Mouse (Mus musculus) stomach, embryonic 16.5 days (tissue): ENCODE results near the gene Derl2. TPM values are rescaled to one million over a fixed set of nuclear protein-coding genes. Genes with fewer than 3 reads are reported as not detected.

Experiments used
- ATAC-seq: fragments of 200-750 bp; cut with Nextera tagmentation; 2 replicates; pipeline ENCODE4 v1.8.0; 2017; ENCODE audit warnings: moderate number of reproducible peaks, moderate TSS enrichment; ENCODE audit not compliant: insufficient read depth, low FRiP score
- H3K27ac ChIP-seq: fragments of 300-500 bp; sonication (generic); 2 replicates; pipeline ENCODE4 v1.5.1; 2014; ENCODE audit warnings: low read length
- H3K27me3 ChIP-seq: fragments of 300-500 bp; sonication (generic); 2 replicates; pipeline ENCODE4 v1.6.1; 2014; ENCODE audit warnings: low read length, control low read depth, mixed read lengths; ENCODE audit not compliant: control insufficient read depth, insufficient read depth
- H3K36me3 ChIP-seq: fragments of 300-500 bp; sonication (generic); 2 replicates; pipeline ENCODE4 v1.6.1; 2014; ENCODE audit warnings: low read length; ENCODE audit not compliant: control insufficient read depth, insufficient read depth
- H3K4me1 ChIP-seq: fragments of 300-500 bp; sonication (generic); 2 replicates; pipeline ENCODE4 v1.6.1; 2014; ENCODE audit warnings: low read length, control low read depth, mixed read lengths; ENCODE audit not compliant: control insufficient read depth, insufficient read depth
- H3K4me2 ChIP-seq: fragments of 300-500 bp; sonication (generic); 2 replicates; pipeline ENCODE4 v1.6.1; 2014; ENCODE audit warnings: low read depth, low read length, mixed read lengths
- H3K4me3 ChIP-seq: fragments of 300-500 bp; sonication (generic); replicated peaks from 2 replicates; pipeline ENCODE4 v1.5.1; 2014; ENCODE audit warnings: mild to moderate bottlenecking, low read length
- H3K9ac ChIP-seq: fragments of 300-500 bp; sonication (generic); 2 replicates; pipeline ENCODE4 v1.6.1; 2014; ENCODE audit warnings: low read length
- H3K9me3 ChIP-seq: fragments of 300-500 bp; sonication (generic); replicated peaks from 2 replicates; pipeline ENCODE4 v1.6.1; 2016; ENCODE audit warnings: low read length, control low read depth; ENCODE audit not compliant: control insufficient read depth
- WGBS: fragments of 180-500 bp; shearing (Covaris S2); extraction: QIAGEN DNeasy Blood & Tissue Kit; methylation state at CpG from one replicate; pipeline ENCODE4 v1.1.7; 2014; 5-methylcytosine and 5-hydroxymethylcytosine counted together
- polyA plus RNA-seq: library from polyadenylated mRNA; unstranded; fragments of >200 nt; fragmentation: Nextera tagmentation; extraction: Ambion mirVana; gene quantifications from 2 replicates; pipeline ENCODE4 v1.2.1, GENCODE M21; 2015

The Derl2 gene
- 51.2 and 63.1 TPM in 2 replicates for polyA plus RNA-seq

DNA sequence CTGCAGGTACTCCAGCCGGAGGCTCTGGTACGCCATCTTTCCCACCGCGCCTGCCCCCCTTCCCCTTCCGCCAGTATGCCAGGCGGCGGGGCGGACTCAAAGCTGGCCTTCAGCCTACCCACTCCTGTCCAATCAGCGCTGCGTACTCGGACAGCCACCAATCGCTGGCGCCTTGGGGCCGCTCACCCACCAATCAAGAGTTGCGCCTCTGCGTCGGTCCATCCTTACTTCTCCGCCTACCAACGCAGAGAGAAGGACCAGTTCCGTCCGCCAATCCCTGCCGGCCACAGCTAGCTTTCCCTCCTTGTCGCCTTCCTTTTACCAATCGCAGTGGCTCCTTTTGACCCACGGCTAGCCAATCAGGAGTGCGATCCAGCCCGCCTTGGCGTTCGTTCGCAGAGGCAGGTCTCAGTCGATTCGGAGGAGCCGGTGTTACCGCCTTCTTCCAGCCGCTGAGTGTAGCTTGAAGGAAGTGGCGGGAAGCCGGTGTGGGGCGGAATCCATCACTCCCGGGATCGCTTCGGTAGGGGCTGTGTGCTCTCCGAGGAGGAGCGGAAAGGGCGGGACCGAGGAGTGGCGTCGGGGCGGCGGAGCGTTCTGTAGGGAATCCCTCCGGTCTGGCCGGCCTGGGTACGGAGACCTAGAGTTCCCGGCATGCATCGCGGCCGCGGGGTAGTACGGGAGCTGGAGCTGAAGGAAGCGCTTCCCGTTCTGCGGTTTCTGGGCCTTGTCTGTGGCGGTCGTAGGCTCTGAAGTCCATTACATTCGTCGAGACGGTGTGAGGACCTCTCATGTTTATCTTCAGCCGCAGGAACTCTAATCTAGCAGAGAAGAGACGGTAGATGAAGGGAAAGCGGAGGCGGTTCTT lies at the start of gene Derl2, which contains the start of gene Mis12:
Gene Derl2, minus strand, starts transcription at position 641 of the 868 bp plus-strand sequence.
Gene Mis12, plus strand, starts transcription at position 411 of the 868 bp plus-strand sequence.
- H3K36me3 ChIP-seq, result no peaks in the 10 kb centered on the region
- peak within 1 kb of the TSS; percentile 96 for H3K27ac ChIP-seq
- peak within 1 kb of the TSS; percentile 98 for H3K9ac ChIP-seq
- H3K4me3 ChIP-seq, result peak within 1 kb of the TSS; percentile 98
- peak; percentile 100 for ATAC-seq
- H3K4me1 ChIP-seq, result peaks cover 27% of the 10 kb centered on the region
- under 1% methylated on average over 71 of the region's 71 CpGs for WGBS
- no peaks in the 10 kb centered on the region for H3K27me3 ChIP-seq
- H3K4me2 ChIP-seq, result peak within 1 kb of the TSS; percentile 90
- H3K9me3 ChIP-seq, result no peaks in the 10 kb centered on the region

GRCm38 (mm10) chr11:71052554-71052953 lies 32.9 kb upstream of the Derl2 start:
- Histone ChIP-seq H3K4me1 (no peaks in the 10 kb centered on the region), H3K27me3 (no peaks in the 10 kb centered on the region), H3K9me3 (no peaks in the 10 kb centered on the region), H3K36me3 (no peaks in the 10 kb centered on the region), H3K27ac (no peak overlapping the region), H3K4me2 (no peak overlapping the region), H3K4me3 (no peak overlapping the region), H3K9ac (no peak overlapping the region)
- ATAC-seq, result no peak
- 0% methylated on average over 1 of the region's 1 CpGs for WGBS

DNA sequence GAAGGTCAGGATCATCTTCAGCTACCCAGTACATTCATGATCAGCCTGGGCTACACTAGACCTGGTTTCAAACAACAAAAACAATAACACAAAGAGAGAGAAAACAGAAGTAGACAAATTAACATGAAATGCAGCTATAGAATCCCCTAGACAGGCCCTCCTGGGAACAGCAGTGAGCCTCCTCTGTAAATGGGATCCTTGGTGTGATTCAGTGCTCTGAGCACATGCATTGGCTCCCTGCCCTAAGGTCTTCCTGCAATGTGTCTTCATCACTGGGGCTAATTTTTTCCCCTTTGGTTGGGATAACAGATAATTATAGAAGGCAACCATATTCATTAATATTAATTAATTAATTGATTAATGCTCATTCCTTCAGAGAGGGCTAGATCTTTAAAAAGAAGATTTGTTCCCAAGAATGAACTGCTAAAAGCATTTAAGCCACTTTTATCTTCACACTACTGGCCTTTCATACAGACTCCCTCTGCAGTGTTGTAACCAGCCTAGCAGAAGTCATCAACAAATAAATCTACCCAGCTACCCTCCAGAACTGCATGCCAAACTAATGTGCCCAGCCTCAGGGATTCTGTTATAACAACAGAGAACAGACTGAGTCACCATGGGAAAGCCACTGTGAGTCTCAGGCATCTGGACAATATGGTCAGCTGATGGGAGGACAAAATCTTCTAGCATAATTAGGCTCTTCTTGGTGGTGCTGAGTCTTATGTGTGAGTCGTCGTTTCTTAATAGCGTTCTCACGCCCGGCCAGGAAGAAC lies 20.1 kb upstream of the Derl2 start:
- ATAC-seq, result no peak
- Histone ChIP-seq H3K4me1 (no peaks in the 10 kb centered on the region), H3K4me3 (no peak overlapping the region), H3K27me3 (no peaks in the 10 kb centered on the region), H3K36me3 (no peaks in the 10 kb centered on the region), H3K4me2 (no peak overlapping the region), H3K9ac (no peak overlapping the region), H3K9me3 (no peaks in the 10 kb centered on the region), H3K27ac (no peak overlapping the region)
- WGBS, result 96% methylated on average over 5 of the region's 5 CpGs

- Histone ChIP-seq H3K4me2 (peak within 1 kb of the TSS; percentile 76), H3K9ac (peak within 1 kb of the TSS; percentile 75), H3K27ac (peak within 1 kb of the TSS; percentile 74), H3K9me3 (no peaks in the 10 kb centered on the region), H3K4me3 (peak within 1 kb of the TSS; percentile 63), H3K27me3 (no peaks in the 10 kb centered on the region), H3K4me1 (peaks cover 3% of the 10 kb centered on the region; the same call in 1 of the 2 replicates), H3K36me3 (no peaks in the 10 kb centered on the region)
- WGBS, result under 1% methylated on average over 29 of the region's 31 CpGs
- ATAC-seq, result peak; percentile 97
Observed at GRCm38 (mm10) chr11:71033163-71033761, 13.6 kb upstream of the Derl2 start, which contains the start of gene 6330403K07Rik. Gene 6330403K07Rik (minus strand): TSS chr11:71033513.

GRCm38 (mm10) chr11:71032491-71033162 lies 13.0 kb upstream of the Derl2 start:
- Histone ChIP-seq H3K27ac (peak overlapping the region; percentile 74), H3K27me3 (no peaks in the 10 kb centered on the region), H3K36me3 (no peaks in the 10 kb centered on the region), H3K9ac (peak overlapping the region; percentile 75), H3K4me1 (peaks cover 3% of the 10 kb centered on the region; the same call in 1 of the 2 replicates), H3K4me2 (peak overlapping the region; percentile 76), H3K4me3 (peak overlapping the region; percentile 63), H3K9me3 (no peaks in the 10 kb centered on the region)
- 0 out of 2 replicates have a peak, but pooled peaks have one; percentile 2 for ATAC-seq
- WGBS, result 6% methylated on average over 26 of the region's 26 CpGs

GRCm38 (mm10) chr11:71032070-71032469 lies 12.4 kb upstream of the Derl2 start:
- Histone ChIP-seq H3K4me3 (peak overlapping the region; percentile 63), H3K4me1 (peaks cover 3% of the 10 kb centered on the region; the same call in 1 of the 2 replicates), H3K27me3 (no peaks in the 10 kb centered on the region), H3K27ac (no peak overlapping the region), H3K36me3 (no peaks in the 10 kb centered on the region), H3K9ac (peak overlapping the region; percentile 75), H3K4me2 (peak overlapping the region; percentile 76), H3K9me3 (no peaks in the 10 kb centered on the region)
- 56% methylated on average over 7 of the region's 7 CpGs for WGBS
- no peak for ATAC-seq

- peaks cover 15% of the 10 kb centered on the region for H3K36me3 ChIP-seq
- H3K27ac ChIP-seq, result no peak overlapping the region
- no peak overlapping the region for H3K4me2 ChIP-seq
- H3K27me3 ChIP-seq, result no peaks in the 10 kb centered on the region
- H3K4me1 ChIP-seq, result peaks cover 3% of the 10 kb centered on the region; the same call in 1 of the 2 replicates
- 80% methylated on average over 3 of the region's 3 CpGs for WGBS
- H3K9me3 ChIP-seq, result no peaks in the 10 kb centered on the region
- no peak for ATAC-seq
- H3K9ac ChIP-seq, result no peak overlapping the region
- H3K4me3 ChIP-seq, result no peak overlapping the region
Observed at GRCm38 (mm10) chr11:71029403-71030118, 9.9 kb upstream of the Derl2 start.

GRCm38 (mm10) chr11:71028280-71028679 lies 8.6 kb upstream of the Derl2 start:
- Histone ChIP-seq H3K27me3 (no peaks in the 10 kb centered on the region), H3K4me3 (no peak overlapping the region), H3K4me2 (no peak overlapping the region), H3K27ac (no peak overlapping the region), H3K9ac (no peak overlapping the region), H3K36me3 (peaks cover 15% of the 10 kb centered on the region), H3K4me1 (peaks cover 3% of the 10 kb centered on the region; the same call in 1 of the 2 replicates), H3K9me3 (no peaks in the 10 kb centered on the region)
- no peak for ATAC-seq
- 72% methylated on average over 3 of the region's 3 CpGs for WGBS
